Mouse (Mus musculus) layer of hippocampus, adult 9-10 months (tissue): ENCODE measurements around the gene Unc79.
A peak's percentile ranks its signal among the peaks of the same experiment; 100 is the strongest.

Experiments
- DNase-seq: peaks from one replicate; pipeline ENCODE4 v3.0.0; 2022; ENCODE audit warnings: low spot score

Gene Unc79

GRCm38 (mm10) chr12:103128914-103129313 lies 180.3 kb downstream of the Unc79 start:
- DNase-seq: no peak

DNA sequence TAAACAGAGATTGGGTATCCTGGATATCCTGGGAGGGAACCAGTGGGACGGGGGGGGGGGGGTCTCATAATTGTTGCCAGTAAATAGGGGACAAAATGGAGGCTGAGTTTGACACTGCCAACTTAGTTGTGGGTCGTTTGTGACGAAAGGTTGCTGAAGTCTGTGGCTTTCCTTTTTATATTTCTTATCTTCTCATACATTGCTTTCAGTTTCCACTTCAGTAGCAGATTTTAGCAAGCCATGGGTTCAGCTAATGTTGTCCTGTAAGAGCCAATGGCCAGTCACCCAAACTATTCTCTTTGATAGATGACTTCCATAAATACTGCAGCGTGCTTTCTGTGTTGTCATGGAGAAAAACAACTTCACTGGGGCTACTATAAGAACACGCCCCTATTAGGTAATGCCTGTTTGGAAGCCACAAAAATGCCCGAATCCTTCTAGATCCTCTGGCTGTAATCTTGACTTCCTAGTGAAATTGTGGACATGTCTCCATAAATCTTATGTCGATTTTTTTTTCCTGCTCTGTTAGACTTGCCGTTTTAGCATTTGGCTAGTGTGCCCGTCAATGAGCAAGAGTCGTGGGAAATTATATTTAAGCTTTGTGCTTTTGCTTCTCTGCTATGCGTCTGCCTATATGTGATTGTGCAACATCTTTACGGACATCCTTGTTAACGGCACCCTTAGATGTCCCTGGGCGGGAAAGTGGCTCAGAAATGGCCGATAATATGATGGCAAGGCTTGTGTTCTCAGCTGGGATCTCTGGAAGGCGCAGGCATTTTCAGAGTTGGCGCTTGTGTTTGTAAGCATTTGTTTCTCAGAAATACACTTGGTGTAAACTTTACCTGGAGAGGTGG lies 181.0 kb downstream of the Unc79 start:
- no peak for DNase-seq

- DNase-seq: no peak
Observed at GRCm38 (mm10) chr12:103131419-103131818, 182.8 kb downstream of the Unc79 start.

GRCm38 (mm10) chr12:103142550-103143010 lies 193.9 kb downstream of the Unc79 start:
- DNase-seq: peak; percentile 61

DNA sequence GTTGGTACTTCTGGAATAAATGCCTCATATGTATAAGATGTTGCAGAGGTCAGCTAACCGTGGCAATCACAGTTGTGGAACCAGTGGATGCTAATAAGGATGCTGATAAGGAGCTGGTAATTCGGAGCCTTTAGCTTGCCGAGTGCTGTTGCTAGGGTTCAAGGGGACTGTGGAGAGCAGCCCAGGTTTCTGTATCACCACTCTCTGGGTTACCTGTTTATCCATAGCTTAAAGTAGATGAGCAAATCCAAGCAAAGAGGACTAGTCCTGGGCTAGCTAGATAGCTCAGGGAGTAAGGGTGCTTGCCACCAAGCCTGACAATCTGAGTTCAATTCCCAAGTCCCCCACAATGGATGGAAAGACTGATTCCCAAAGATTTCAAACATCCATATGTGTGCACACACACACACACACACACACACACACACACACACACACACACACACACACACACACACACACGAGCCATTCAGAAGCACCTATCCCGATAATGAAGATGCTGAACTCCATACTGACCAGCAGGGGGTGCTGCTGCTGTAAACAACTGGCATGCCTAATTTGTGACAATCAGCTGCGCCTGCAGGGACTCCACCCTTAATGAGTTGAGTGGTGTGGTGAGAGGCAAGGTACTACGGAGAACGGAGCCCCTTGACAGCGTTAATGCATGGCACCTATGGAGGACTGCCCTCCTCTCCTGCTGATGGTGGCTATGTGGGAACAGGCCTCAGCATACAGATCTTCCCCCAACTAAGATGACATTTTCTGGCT lies 195.3 kb downstream of the Unc79 start:
- no peak for DNase-seq

DNA sequence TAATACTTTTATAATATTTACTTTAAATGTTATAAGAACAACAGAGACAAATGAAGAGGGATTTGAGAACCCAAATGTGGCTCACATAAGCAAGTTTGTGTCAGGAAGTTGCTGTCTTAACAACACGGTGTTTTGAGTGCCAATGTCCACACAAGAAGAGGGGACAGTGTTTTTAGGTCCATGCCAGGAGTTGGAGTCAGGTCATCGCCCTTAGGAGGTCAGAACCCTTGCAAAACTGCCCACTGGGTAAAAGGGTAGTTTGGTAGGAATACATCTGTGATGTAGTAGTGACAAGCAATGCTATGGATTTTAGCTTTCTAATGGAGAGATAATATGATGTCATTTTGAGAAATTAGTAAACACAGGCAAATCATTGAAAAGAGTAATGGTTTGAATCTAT lies 201.6 kb downstream of the Unc79 start:
- DNase-seq: no peak

GRCm38 (mm10) chr12:103154927-103155326 lies 206.3 kb downstream of the Unc79 start:
- no peak for DNase-seq

DNA sequence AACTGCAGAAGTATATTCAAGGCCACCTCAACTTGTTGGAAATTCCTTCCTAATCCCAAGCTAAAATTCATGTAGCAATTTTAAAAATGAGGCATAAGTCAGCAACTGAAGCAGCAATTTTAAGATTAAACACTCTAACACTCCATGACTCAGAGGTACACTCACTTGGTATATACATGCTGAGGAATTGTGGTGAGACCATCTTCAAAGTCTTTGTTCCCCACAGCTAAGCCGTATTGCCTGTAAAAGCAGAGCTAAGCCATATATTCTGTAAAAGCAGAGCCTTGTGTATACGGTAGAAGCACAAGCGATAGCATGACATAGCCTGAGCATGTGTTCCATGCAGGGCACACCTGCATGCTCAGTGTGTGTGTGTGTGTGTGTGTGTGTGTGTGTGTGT lies 206.7 kb downstream of the Unc79 start:
- DNase-seq: no peak

GRCm38 (mm10) chr12:103157129-103157910 lies 208.7 kb downstream of the Unc79 start:
- DNase-seq: no peak

- no peak for DNase-seq
Observed at GRCm38 (mm10) chr12:103159016-103159415, 210.4 kb downstream of the Unc79 start.

- no peak for DNase-seq
Observed at GRCm38 (mm10) chr12:103160721-103161120, 212.1 kb downstream of the Unc79 start.

DNA sequence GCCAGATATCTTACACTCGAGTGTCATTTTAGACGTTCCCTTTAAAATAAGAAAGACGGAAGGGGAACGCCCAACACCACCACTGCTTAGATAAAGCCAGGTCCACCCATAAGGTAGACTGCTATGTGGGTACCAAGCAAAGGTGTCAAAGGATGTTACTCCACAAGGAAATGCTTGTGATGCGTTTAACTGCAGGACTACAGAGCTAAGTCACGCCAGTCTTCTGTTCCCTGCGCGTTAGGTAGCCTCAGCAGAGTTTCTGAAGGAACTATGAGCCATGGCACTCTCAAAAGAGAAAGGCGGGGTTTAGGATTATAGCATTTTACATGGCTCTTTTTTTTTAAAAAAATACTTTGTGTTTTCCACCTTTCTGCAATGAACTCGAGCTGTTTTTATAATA lies 214.9 kb downstream of the Unc79 start:
- no peak for DNase-seq

- no peak for DNase-seq
Observed at GRCm38 (mm10) chr12:103164101-103165030, 215.7 kb downstream of the Unc79 start.

- DNase-seq: no peak
Observed at GRCm38 (mm10) chr12:103168892-103169291, 220.2 kb downstream of the Unc79 start.

GRCm38 (mm10) chr12:103183057-103183456 lies 234.4 kb downstream of the Unc79 start:
- no peak for DNase-seq

- no peak for DNase-seq
Observed at GRCm38 (mm10) chr12:103187020-103187419, 238.4 kb downstream of the Unc79 start.

DNA sequence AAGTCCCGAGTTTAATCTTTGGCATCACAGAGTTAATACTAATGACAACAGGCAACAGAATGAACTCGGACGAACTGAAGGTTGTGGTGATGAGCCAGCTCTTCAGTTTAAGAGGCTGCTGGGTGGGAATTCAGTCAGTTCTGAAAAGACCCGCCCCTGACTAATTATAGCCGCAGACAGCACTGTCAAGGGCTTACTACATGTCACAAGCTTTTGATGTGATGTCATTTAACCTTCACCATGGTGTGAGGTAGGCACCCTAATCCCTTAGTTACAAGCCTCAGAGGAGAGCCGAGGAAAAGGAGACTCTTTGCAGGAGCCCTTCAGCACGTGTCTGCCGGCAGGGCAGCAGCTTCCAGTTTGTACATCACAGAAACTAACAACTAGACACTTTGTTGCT lies 239.6 kb downstream of the Unc79 start:
- no peak for DNase-seq

GRCm38 (mm10) chr12:103189771-103190170 lies 241.1 kb downstream of the Unc79 start:
- DNase-seq: peak; percentile 39

DNA sequence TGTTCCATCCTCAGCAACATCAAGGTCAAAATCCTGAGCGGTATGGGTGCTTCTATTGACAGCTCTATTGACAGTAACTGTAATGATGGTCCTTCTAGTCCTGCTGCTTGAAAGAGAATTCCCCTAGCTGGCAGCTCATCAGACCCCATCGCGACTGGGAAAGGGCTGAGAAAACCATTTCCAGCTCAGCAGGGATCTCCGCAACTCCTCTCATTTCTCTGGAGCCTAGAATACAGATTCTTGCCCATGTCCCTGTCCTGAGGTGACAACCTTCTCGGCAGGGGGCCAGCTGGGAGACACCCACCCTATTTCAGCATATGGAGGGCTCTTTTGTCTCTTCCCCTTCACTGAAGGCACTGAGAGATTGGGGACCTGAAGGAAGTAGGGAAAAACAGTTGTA lies 244.3 kb downstream of the Unc79 start:
- no peak for DNase-seq

DNA sequence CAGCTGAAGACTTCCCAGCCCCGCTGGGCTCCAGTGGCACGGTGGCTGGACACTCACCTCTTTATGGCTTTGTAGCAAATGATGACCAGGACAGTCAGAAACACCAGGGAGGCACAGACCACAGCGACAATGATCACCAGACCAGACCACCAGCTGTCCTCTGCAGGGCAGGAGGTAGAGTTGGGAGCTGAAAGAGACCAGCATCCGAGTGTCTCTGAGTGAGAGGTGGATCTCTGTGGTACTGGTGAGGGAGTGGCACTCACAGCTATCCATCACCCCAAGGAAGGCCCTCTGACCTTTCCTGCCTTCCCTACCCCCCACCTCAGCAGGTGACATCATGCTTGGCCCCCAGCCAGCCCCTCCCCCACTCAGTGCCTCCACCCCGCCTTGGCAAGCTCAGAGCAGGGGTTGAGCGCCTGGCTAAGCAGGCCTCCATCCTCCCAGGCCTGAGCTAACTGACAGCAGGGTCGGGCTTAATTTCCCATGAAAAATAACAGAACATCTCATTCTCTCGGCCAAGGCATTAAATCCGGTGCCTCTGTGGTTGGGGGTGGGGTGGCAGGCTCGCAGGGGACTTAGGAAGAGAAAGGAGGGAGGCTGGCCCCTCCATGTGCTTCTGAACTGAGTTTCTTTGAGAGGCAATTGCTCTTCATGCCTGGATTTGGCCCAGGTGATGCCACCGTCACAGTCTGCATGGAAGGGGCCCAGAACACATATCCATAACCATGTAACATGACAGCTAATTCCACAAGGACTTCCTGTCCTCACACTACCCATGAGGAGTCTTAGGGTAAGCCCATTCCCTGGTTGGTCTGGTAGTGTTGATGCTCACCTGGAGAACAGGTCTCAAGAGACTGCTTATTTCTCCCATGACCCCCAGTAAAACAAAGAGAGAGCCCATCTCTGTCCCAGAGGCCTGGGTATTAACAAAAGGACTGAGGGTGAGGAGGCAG lies 254.2 kb downstream of the Unc79 start:
- DNase-seq: no peak
